Mouse (Mus musculus) B cell, adult 62 days (primary cell): ENCODE data around the gene Tmem41b. TPM values are rescaled to one million over a fixed set of nuclear protein-coding genes. Genes with fewer than 3 reads are reported as not detected.

Experiments used
- total RNA-seq: library from RNA; stranded (reverse); gene quantifications from 4 replicates; pipeline ENCODE4 v1.2.4, GENCODE M21; 2023

Tmem41b gene
- total RNA-seq = 58.3 to 60.8 TPM (median 59.0 TPM) in 4 replicates

DNA sequence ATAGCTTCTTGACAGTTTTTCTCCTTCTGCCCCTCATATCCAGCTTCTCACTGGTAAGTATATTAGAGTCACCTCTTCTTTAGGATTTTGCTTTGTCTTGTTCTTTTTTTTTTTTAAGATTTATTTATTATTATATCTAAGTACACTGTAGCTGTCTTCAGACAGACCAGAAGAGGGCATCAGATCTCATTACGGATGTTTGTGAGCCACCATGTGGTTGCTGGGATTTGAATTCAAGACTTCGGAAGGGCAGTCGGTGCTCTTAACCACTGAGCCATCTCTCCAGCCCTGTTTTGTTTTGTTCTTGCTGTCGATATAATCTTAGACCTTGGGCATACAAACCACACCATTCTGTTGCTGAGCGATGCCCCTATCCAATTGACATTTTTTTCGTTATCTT, at the start of gene Tmem41b:
Gene Tmem41b, minus strand, starts transcription at position 155 of the 400 bp plus-strand sequence.

DNA sequence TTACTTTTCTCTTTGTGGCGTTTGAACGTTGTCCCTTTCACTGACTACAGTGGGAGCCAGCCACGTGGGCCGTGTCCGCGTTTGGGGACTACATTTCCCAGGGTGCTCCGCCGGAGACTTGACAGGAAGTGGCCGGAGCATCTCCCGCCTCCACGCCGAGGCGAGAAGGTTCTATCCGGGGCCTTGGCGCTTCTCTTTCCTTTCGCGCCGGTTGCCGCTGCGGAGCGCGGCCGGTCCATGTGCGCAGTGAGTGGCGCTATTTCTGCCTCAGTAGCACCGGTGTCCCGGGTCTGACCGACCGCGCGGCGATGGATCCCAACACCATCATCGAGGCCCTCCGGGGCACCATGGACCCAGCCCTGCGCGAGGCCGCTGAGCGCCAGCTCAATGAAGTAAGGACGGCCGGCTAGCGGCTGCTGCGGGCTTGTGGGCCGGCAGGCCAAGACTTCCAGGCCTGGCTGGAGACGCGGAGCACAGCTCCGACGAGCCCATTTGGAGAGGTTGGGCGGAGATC, 31.4 kb upstream of the Tmem41b start, which contains the start of gene Ipo7:
Gene Ipo7, plus strand, starts transcription at position 158 of the 514 bp plus-strand sequence.

DNA sequence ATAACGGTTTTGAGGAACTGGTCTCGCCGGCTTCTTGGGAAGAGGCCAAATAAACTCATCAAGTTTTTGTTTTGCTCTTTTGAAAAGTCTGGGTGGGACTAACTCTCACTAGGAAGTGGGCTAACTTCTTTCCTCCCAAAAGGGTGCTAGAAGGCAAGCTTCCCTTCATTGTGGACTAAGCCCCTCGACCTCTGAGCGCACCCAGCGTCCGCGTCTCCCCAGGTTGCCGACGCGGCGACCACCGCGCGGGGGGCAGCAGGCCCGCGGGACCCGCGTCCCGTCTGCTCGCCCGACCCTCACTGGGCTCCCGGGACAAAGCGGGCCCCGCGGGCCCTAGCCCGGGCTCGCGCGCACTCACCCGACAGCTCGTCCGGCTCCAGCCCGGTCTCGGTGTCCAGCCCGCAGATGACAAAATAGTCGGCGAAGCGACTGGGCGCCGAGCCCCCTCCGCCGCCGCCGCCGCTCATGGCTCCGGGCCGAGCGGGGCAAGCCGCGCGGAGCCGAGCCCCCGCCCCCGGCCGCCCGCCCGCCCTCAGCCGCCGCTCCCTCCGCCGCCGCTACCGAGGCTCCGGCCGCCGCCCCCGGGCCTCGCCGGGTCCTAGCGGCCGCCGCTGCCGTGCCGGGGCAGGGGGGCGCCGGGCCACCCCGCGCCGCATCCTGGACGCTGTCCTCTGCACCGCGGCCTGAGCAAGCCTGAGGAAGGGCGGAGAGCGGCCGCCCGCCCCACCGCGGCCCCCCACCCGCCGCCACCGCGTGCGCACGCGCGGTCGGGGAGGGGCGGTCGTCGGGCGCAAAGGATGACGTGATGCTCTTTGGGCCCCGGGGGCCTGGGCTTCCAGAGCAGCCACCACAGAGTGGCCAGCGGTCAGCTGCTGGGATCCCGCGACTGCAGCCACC, 26.8 kb downstream of the Tmem41b start, which contains the start of gene Dennd5a:
Gene Dennd5a, minus strand, starts transcription at position 755 of the 897 bp plus-strand sequence.

Other genes starting within 250 kb of the Tmem41b start
- 23.7 to 29.7 TPM (median 27.4 TPM) in 4 replicates for gene Tmem9b, start 234.1 kb downstream of the Tmem41b start, total RNA-seq
- 0.19 TPM in 1 of 4 replicates, not detected in the others for gene Nrip3, start 204.9 kb downstream of the Tmem41b start, total RNA-seq
- gene Scube2, start 121.2 kb downstream of the Tmem41b start, total RNA-seq = not detected in 4 replicates
- gene Dennd5a, start 26.5 kb downstream of the Tmem41b start, total RNA-seq = 90.5 to 128 TPM (median 110 TPM) in 4 replicates
- gene Ipo7, start 31.3 kb upstream of the Tmem41b start, total RNA-seq = 70.2 to 79.3 TPM (median 75.1 TPM) in 4 replicates
- 28.3 to 33.2 TPM (median 31.2 TPM) in 4 replicates for gene Zfp143, start 74.3 kb upstream of the Tmem41b start, total RNA-seq
- 3.9 to 5.2 TPM (median 4.8 TPM) in 4 replicates for gene Wee1, start 135.1 kb upstream of the Tmem41b start, total RNA-seq
- gene Swap70, start 234.8 kb upstream of the Tmem41b start, total RNA-seq = 426 to 482 TPM (median 448 TPM) in 4 replicates